ENCODE assay signal across 18 mouse cellular contexts in the genomic region with DNA sequence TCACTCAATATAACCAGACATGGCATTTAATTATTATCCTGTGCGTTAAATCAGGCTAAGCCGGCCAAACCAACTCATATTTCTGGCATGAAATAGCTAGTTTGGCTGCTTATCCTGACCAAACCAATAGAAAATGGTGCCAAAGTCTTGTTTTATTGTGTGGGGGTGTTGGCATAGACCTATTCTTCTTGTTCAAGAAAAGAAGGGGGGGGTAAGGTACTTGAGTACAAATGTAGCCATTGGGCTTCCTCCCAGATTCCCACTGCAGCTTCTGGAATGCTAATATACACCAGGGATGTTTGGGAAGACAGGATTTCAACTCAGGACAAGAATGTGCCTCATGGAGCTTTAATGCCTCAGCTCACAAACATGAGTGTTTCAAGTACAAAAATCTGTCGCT. TPM values are rescaled to one million over a fixed set of nuclear protein-coding genes. Genes with fewer than 3 reads are reported as not detected.
A peak's percentile ranks its signal among the peaks of the same experiment; 100 is the strongest.
DNase-seq lines count a peak whose midpoint lies in the region; ATAC-seq and TF ChIP-seq lines count a peak whose summit lies in the region.
"Had no signal": no experiment of that assay in that cellular context is flagged by ENCODE, and none has a peak within 500 bp of the region (broad histone marks: within the 10 kb centered on the region; RNA-seq: fewer than 3 reads in every experiment).

No protein-coding gene starts in this region.

- TF ChIP-seq CTCF in forebrain, postnatal 0 days (IDR thresholded peaks at IDR 0.05; ENCODE audit: low read depth) = no peak
- TF ChIP-seq CTCF in midbrain, postnatal 0 days (IDR thresholded peaks at IDR 0.05) = no peak
- TF ChIP-seq CTCF in brain, embryonic 14.5 days (IDR thresholded peaks at IDR 0.05; ENCODE audit: borderline replicate concordance, extremely low read depth, insufficient read depth, insufficient read length) = no peak

- no peak overlapping the region for H3K27ac ChIP-seq in forebrain, embryonic 16.5 days (ENCODE audit: low read length)
- H3K27ac ChIP-seq in forebrain, postnatal 0 days (ENCODE audit: low read depth, low read length) = no peak overlapping the region
- no peak overlapping the region for H3K27ac ChIP-seq in midbrain, postnatal 0 days (ENCODE audit: low read depth, low read length)
- H3K27ac ChIP-seq in midbrain, embryonic 16.5 days (ENCODE audit: low read length) = no peak overlapping the region
- H3K27ac ChIP-seq: gastrocnemius, adult 2 months; heart, embryonic 10.5 days; midbrain, embryonic 13.5 days; neural tube, embryonic 13.5 days had no signal

- no peaks in the 10 kb centered on the region for H3K9me3 ChIP-seq in forebrain, embryonic 16.5 days (ENCODE audit: control insufficient read depth, low read length)
- no peaks in the 10 kb centered on the region for H3K9me3 ChIP-seq in forebrain, postnatal 0 days (ENCODE audit: low read length)
- no peaks in the 10 kb centered on the region for H3K9me3 ChIP-seq in midbrain, postnatal 0 days (ENCODE audit: low read length)
- H3K9me3 ChIP-seq in midbrain, embryonic 16.5 days (replicated peaks; ENCODE audit: control insufficient read depth, low read length, poor library complexity, severe bottlenecking) = no peaks in the 10 kb centered on the region
- H3K9me3 ChIP-seq: heart, embryonic 10.5 days; midbrain, embryonic 13.5 days; neural tube, embryonic 13.5 days had no signal

- H3K27me3 ChIP-seq in forebrain, embryonic 16.5 days (replicated peaks; ENCODE audit: control insufficient read depth, insufficient read depth, low read length) = no peaks in the 10 kb centered on the region
- no peaks in the 10 kb centered on the region for H3K27me3 ChIP-seq in forebrain, postnatal 0 days (ENCODE audit: insufficient read depth, low read length)
- no peaks in the 10 kb centered on the region for H3K27me3 ChIP-seq in midbrain, postnatal 0 days (ENCODE audit: insufficient read depth, low read length)
- H3K27me3 ChIP-seq in midbrain, embryonic 16.5 days (ENCODE audit: control insufficient read depth, insufficient read depth, low read depth, low read length) = no peaks in the 10 kb centered on the region
- H3K27me3 ChIP-seq: midbrain, embryonic 13.5 days; neural tube, embryonic 13.5 days had no signal

- no peak for DNase-seq in forebrain, postnatal 0 days
- peak; percentile 41 for DNase-seq in midbrain, postnatal 0 days (ENCODE audit: low spot score)
- DNase-seq in brain, embryonic 14.5 days (ENCODE audit: low read depth) = peak; percentile 75
- no peak for DNase-seq in lung, postnatal 14 days
- DNase-seq in natural killer cell, adult 2 months (ENCODE audit: low spot score in 2 of 2) = no peak
- DNase-seq: cerebellum, adult 8-10 months; gastrocnemius, adult 2 months; kidney, adult 18-20 months; left cerebral cortex, postnatal 4 days; liver, postnatal 0 days; lung, postnatal 10 days; retina, postnatal 1 day had no signal

- H3K9ac ChIP-seq in forebrain, embryonic 16.5 days (replicated peaks; ENCODE audit: low read depth, low read length) = no peak overlapping the region
- H3K9ac ChIP-seq in forebrain, postnatal 0 days = no peak overlapping the region
- H3K9ac ChIP-seq in midbrain, postnatal 0 days (replicated peaks; ENCODE audit: low read length, poor library complexity, severe bottlenecking) = no peak overlapping the region
- no peak overlapping the region for H3K9ac ChIP-seq in midbrain, embryonic 16.5 days (ENCODE audit: low read depth, low read length)
- H3K9ac ChIP-seq: liver, postnatal 0 days; midbrain, embryonic 13.5 days; neural tube, embryonic 13.5 days had no signal

- H3K4me3 ChIP-seq in forebrain, embryonic 16.5 days (replicated peaks; ENCODE audit: low read length) = no peak overlapping the region
- H3K4me3 ChIP-seq in forebrain, postnatal 0 days (ENCODE audit: low read depth, low read length) = no peak overlapping the region
- H3K4me3 ChIP-seq in midbrain, postnatal 0 days (ENCODE audit: low read depth, low read length) = no peak overlapping the region
- H3K4me3 ChIP-seq in midbrain, embryonic 16.5 days (ENCODE audit: low read depth, low read length) = no peak overlapping the region
- H3K4me3 ChIP-seq: gastrocnemius, adult 2 months; heart, embryonic 10.5 days; midbrain, embryonic 13.5 days; neural tube, embryonic 13.5 days had no signal

- peak; percentile 57; the same call in 1 of the 2 replicates for ATAC-seq in forebrain, embryonic 16.5 days
- ATAC-seq in forebrain, postnatal 0 days = no peak
- ATAC-seq in midbrain, postnatal 0 days (ENCODE audit: low FRiP score) = no peak
- ATAC-seq in midbrain, embryonic 16.5 days = no peak
- ATAC-seq: liver, postnatal 0 days; midbrain, embryonic 13.5 days had no signal

- TF ChIP-seq POLR2A in brain, embryonic 14.5 days (IDR thresholded peaks at IDR 0.05; ENCODE audit: borderline replicate concordance, extremely low read depth, insufficient read depth, insufficient read length, poor library complexity, severe bottlenecking) = no peak

- 59% methylated on average over 3 of the region's 3 CpGs for WGBS in forebrain, embryonic 16.5 days
- 57% methylated on average over 3 of the region's 3 CpGs for WGBS in forebrain, postnatal 0 days
- 72% methylated on average over 3 of the region's 3 CpGs for WGBS in midbrain, postnatal 0 days
- WGBS in midbrain, embryonic 16.5 days = 84% methylated on average over 3 of the region's 3 CpGs

- no peaks in the 10 kb centered on the region; the same call in 1 of the 2 replicates for H3K36me3 ChIP-seq in forebrain, embryonic 16.5 days (ENCODE audit: control insufficient read depth, insufficient read depth)
- no peaks in the 10 kb centered on the region; the same call in 1 of the 2 replicates for H3K36me3 ChIP-seq in forebrain, postnatal 0 days (ENCODE audit: insufficient read depth)
- H3K36me3 ChIP-seq in midbrain, postnatal 0 days (ENCODE audit: insufficient read depth, low read length) = no peaks in the 10 kb centered on the region
- no peaks in the 10 kb centered on the region for H3K36me3 ChIP-seq in midbrain, embryonic 16.5 days (ENCODE audit: control insufficient read depth, insufficient read depth, low read length)
- H3K36me3 ChIP-seq: heart, embryonic 10.5 days; midbrain, embryonic 13.5 days had no signal

- no peak overlapping the region for H3K4me2 ChIP-seq in forebrain, embryonic 16.5 days (ENCODE audit: low read length)
- H3K4me2 ChIP-seq in forebrain, postnatal 0 days (ENCODE audit: low read depth) = no peak overlapping the region
- no peak overlapping the region for H3K4me2 ChIP-seq in midbrain, postnatal 0 days (ENCODE audit: low read depth, low read length, poor library complexity, severe bottlenecking)
- no peak overlapping the region for H3K4me2 ChIP-seq in midbrain, embryonic 16.5 days (ENCODE audit: low read length)
- H3K4me2 ChIP-seq: liver, embryonic 11.5 days; midbrain, embryonic 13.5 days; neural tube, embryonic 13.5 days had no signal

- H3K4me1 ChIP-seq in forebrain, embryonic 16.5 days (replicated peaks; ENCODE audit: control insufficient read depth, insufficient read depth, low read length) = 0 out of 2 replicates have a peak, but pooled peaks cover 3% of the 10 kb centered on the region
- H3K4me1 ChIP-seq in forebrain, postnatal 0 days (ENCODE audit: insufficient read depth) = no peaks in the 10 kb centered on the region
- H3K4me1 ChIP-seq in midbrain, postnatal 0 days (ENCODE audit: insufficient read depth, low read length) = no peaks in the 10 kb centered on the region
- no peaks in the 10 kb centered on the region for H3K4me1 ChIP-seq in midbrain, embryonic 16.5 days (ENCODE audit: control insufficient read depth, insufficient read depth, low read length)
- H3K4me1 ChIP-seq: midbrain, embryonic 13.5 days had no signal

RNA-seq across cellular contexts. Expression of a gene that starts 26.3 kb away (rescaled TPM):
- 122 and 145 TPM in 2 replicates for polyA plus RNA-seq in forebrain, embryonic 16.5 days (2015; fragmentation: Nextera tagmentation; extraction: Ambion mirVana)
- 210 and 234 TPM in 2 replicates for total RNA-seq in forebrain, postnatal 0 days (2014; rRNA removed)
- 147 and 192 TPM in 2 replicates for polyA plus RNA-seq in forebrain, postnatal 0 days (2015; fragmentation: Nextera tagmentation; extraction: Ambion mirVana)
- 166 and 195 TPM in 2 replicates for total RNA-seq in midbrain, postnatal 0 days (2014; rRNA removed)
- polyA plus RNA-seq in midbrain, postnatal 0 days (2015; fragmentation: Nextera tagmentation; extraction: Ambion mirVana) = 145 and 147 TPM in 2 replicates
- 106 and 142 TPM in 2 replicates for polyA plus RNA-seq in midbrain, embryonic 16.5 days (2015; fragmentation: Nextera tagmentation; extraction: Ambion mirVana)
- polyA plus RNA-seq in brain, embryonic 14.5 days (2012; rRNA removed) = 69.7 and 101 TPM in 2 replicates

Comparison
In these comparisons a context has a peak if more than half of its experiments do, and no peak if none do; other contexts are left out.
1. DNase-seq: peak in midbrain, postnatal 0 days (single experiment) and brain, embryonic 14.5 days (single experiment); none in forebrain, postnatal 0 days (single experiment), lung, postnatal 14 days (single experiment) and natural killer cell, adult 2 months (0 of 2).